Mouse (Mus musculus): ENCODE results near the gene Gm26566. TPM values are rescaled to one million over a fixed set of nuclear protein-coding genes. Genes with fewer than 3 reads are reported as not detected.

Gene Gm26566
- total RNA-seq, 2 experiments from 2014 or later = not detected

Other genes starting within 250 kb of the Gm26566 start
Only the 30 nearest of the 32 such genes appear.
- not detected in 2 replicates for gene Ifna14, start 150.0 kb upstream of the Gm26566 start, total RNA-seq (2015; ENCODE audit: low replicate concordance)
- gene Ifna14, start 150.0 kb upstream of the Gm26566 start, total RNA-seq (2017; ENCODE audit: low replicate concordance) = not detected in 2 replicates
- not detected in 2 replicates for gene Ifna9, start 129.4 kb upstream of the Gm26566 start, total RNA-seq (2015; ENCODE audit: low replicate concordance)
- not detected in 2 replicates for gene Ifna9, start 129.4 kb upstream of the Gm26566 start, total RNA-seq (2017; ENCODE audit: low replicate concordance)
- gene Ifna12, start 118.4 kb upstream of the Gm26566 start, total RNA-seq (2015; ENCODE audit: low replicate concordance) = not detected in 2 replicates
- gene Ifna12, start 118.4 kb upstream of the Gm26566 start, total RNA-seq (2017; ENCODE audit: low replicate concordance) = not detected in 2 replicates
- not detected in 2 replicates for gene C87499, start 87.4 kb upstream of the Gm26566 start, total RNA-seq (2015; ENCODE audit: low replicate concordance)
- gene C87499, start 87.4 kb upstream of the Gm26566 start, total RNA-seq (2017; ENCODE audit: low replicate concordance) = not detected in 2 replicates
- gene Ifna13, start 77.3 kb upstream of the Gm26566 start, total RNA-seq (2015; ENCODE audit: low replicate concordance) = not detected in 2 replicates
- not detected in 2 replicates for gene Ifna13, start 77.3 kb upstream of the Gm26566 start, total RNA-seq (2017; ENCODE audit: low replicate concordance)
- gene Ifna16, start 44.9 kb upstream of the Gm26566 start, total RNA-seq (2015; ENCODE audit: low replicate concordance) = not detected in 2 replicates
- gene Ifna16, start 44.9 kb upstream of the Gm26566 start, total RNA-seq (2017; ENCODE audit: low replicate concordance) = not detected in 2 replicates
- gene Ifna2, start 37.9 kb upstream of the Gm26566 start, total RNA-seq (2015; ENCODE audit: low replicate concordance) = not detected in 2 replicates
- not detected in 2 replicates for gene Ifna2, start 37.9 kb upstream of the Gm26566 start, total RNA-seq (2017; ENCODE audit: low replicate concordance)
- gene Ifnab, start 30.4 kb upstream of the Gm26566 start, total RNA-seq (2015; ENCODE audit: low replicate concordance) = not detected in 2 replicates
- gene Ifnab, start 30.4 kb upstream of the Gm26566 start, total RNA-seq (2017; ENCODE audit: low replicate concordance) = not detected in 2 replicates
- 20.1 and 22.0 TPM in 2 replicates for gene Klhl9, start 660 bp downstream of the Gm26566 start, total RNA-seq (2015; ENCODE audit: low replicate concordance)
- 21.1 and 31.8 TPM in 2 replicates for gene Klhl9, start 660 bp downstream of the Gm26566 start, total RNA-seq (2017; ENCODE audit: low replicate concordance)
- not detected in 2 replicates for gene Gm13271, start 33.1 kb downstream of the Gm26566 start, total RNA-seq (2015; ENCODE audit: low replicate concordance)
- gene Gm13271, start 33.1 kb downstream of the Gm26566 start, total RNA-seq (2017; ENCODE audit: low replicate concordance) = not detected in 2 replicates
- not detected in 2 replicates for gene Gm13283, start 38.3 kb downstream of the Gm26566 start, total RNA-seq (2015; ENCODE audit: low replicate concordance)
- gene Gm13283, start 38.3 kb downstream of the Gm26566 start, total RNA-seq (2017; ENCODE audit: low replicate concordance) = not detected in 2 replicates
- gene Gm13290, start 52.0 kb downstream of the Gm26566 start, total RNA-seq (2015; ENCODE audit: low replicate concordance) = not detected in 2 replicates
- gene Gm13290, start 52.0 kb downstream of the Gm26566 start, total RNA-seq (2017; ENCODE audit: low replicate concordance) = not detected in 2 replicates
- gene Gm13289, start 55.1 kb downstream of the Gm26566 start, total RNA-seq (2015; ENCODE audit: low replicate concordance) = not detected in 2 replicates
- gene Gm13289, start 55.1 kb downstream of the Gm26566 start, total RNA-seq (2017; ENCODE audit: low replicate concordance) = not detected in 2 replicates
- not detected in 2 replicates for gene Gm13272, start 58.0 kb downstream of the Gm26566 start, total RNA-seq (2015; ENCODE audit: low replicate concordance)
- gene Gm13272, start 58.0 kb downstream of the Gm26566 start, total RNA-seq (2017; ENCODE audit: low replicate concordance) = not detected in 2 replicates
- gene Ifnz, start 60.3 kb downstream of the Gm26566 start, total RNA-seq (2015; ENCODE audit: low replicate concordance) = not detected in 2 replicates
- not detected in 2 replicates for gene Ifnz, start 60.3 kb downstream of the Gm26566 start, total RNA-seq (2017; ENCODE audit: low replicate concordance)
- not detected in 2 replicates for gene Gm13276, start 63.9 kb downstream of the Gm26566 start, total RNA-seq (2015; ENCODE audit: low replicate concordance)
- not detected in 2 replicates for gene Gm13276, start 63.9 kb downstream of the Gm26566 start, total RNA-seq (2017; ENCODE audit: low replicate concordance)
- not detected in 2 replicates for gene Gm13277, start 66.8 kb downstream of the Gm26566 start, total RNA-seq (2015; ENCODE audit: low replicate concordance)
- not detected in 2 replicates for gene Gm13277, start 66.8 kb downstream of the Gm26566 start, total RNA-seq (2017; ENCODE audit: low replicate concordance)
- not detected in 2 replicates for gene Gm13278, start 69.7 kb downstream of the Gm26566 start, total RNA-seq (2015; ENCODE audit: low replicate concordance)
- not detected in 2 replicates for gene Gm13278, start 69.7 kb downstream of the Gm26566 start, total RNA-seq (2017; ENCODE audit: low replicate concordance)
- gene Gm13275, start 72.7 kb downstream of the Gm26566 start, total RNA-seq (2015; ENCODE audit: low replicate concordance) = not detected in 2 replicates
- not detected in 2 replicates for gene Gm13275, start 72.7 kb downstream of the Gm26566 start, total RNA-seq (2017; ENCODE audit: low replicate concordance)
- gene Gm13279, start 75.6 kb downstream of the Gm26566 start, total RNA-seq (2015; ENCODE audit: low replicate concordance) = not detected in 2 replicates
- gene Gm13279, start 75.6 kb downstream of the Gm26566 start, total RNA-seq (2017; ENCODE audit: low replicate concordance) = not detected in 2 replicates
- not detected in 2 replicates for gene Gm13285, start 77.9 kb downstream of the Gm26566 start, total RNA-seq (2015; ENCODE audit: low replicate concordance)
- gene Gm13285, start 77.9 kb downstream of the Gm26566 start, total RNA-seq (2017; ENCODE audit: low replicate concordance) = not detected in 2 replicates
- not detected in 2 replicates for gene Gm13287, start 81.4 kb downstream of the Gm26566 start, total RNA-seq (2015; ENCODE audit: low replicate concordance)
- not detected in 2 replicates for gene Gm13287, start 81.4 kb downstream of the Gm26566 start, total RNA-seq (2017; ENCODE audit: low replicate concordance)
- not detected in 2 replicates for gene Gm13288, start 83.7 kb downstream of the Gm26566 start, total RNA-seq (2015; ENCODE audit: low replicate concordance)
- not detected in 2 replicates for gene Gm13288, start 83.7 kb downstream of the Gm26566 start, total RNA-seq (2017; ENCODE audit: low replicate concordance)
- not detected in 2 replicates for gene Ifna7, start 94.4 kb downstream of the Gm26566 start, total RNA-seq (2015; ENCODE audit: low replicate concordance)
- gene Ifna7, start 94.4 kb downstream of the Gm26566 start, total RNA-seq (2017; ENCODE audit: low replicate concordance) = not detected in 2 replicates
- gene Ifna11, start 98.2 kb downstream of the Gm26566 start, total RNA-seq (2015; ENCODE audit: low replicate concordance) = not detected in 2 replicates
- gene Ifna11, start 98.2 kb downstream of the Gm26566 start, total RNA-seq (2017; ENCODE audit: low replicate concordance) = not detected in 2 replicates
- not detected in 2 replicates for gene Ifna6, start 105.6 kb downstream of the Gm26566 start, total RNA-seq (2015; ENCODE audit: low replicate concordance)
- not detected in 2 replicates for gene Ifna6, start 105.6 kb downstream of the Gm26566 start, total RNA-seq (2017; ENCODE audit: low replicate concordance)
- not detected in 2 replicates for gene Ifna5, start 113.7 kb downstream of the Gm26566 start, total RNA-seq (2015; ENCODE audit: low replicate concordance)
- gene Ifna5, start 113.7 kb downstream of the Gm26566 start, total RNA-seq (2017; ENCODE audit: low replicate concordance) = not detected in 2 replicates
- gene Ifna4, start 120.1 kb downstream of the Gm26566 start, total RNA-seq (2015; ENCODE audit: low replicate concordance) = not detected in 2 replicates
- gene Ifna4, start 120.1 kb downstream of the Gm26566 start, total RNA-seq (2017; ENCODE audit: low replicate concordance) = not detected in 2 replicates
- not detected in 2 replicates for gene Ifna1, start 128.3 kb downstream of the Gm26566 start, total RNA-seq (2015; ENCODE audit: low replicate concordance)
- gene Ifna1, start 128.3 kb downstream of the Gm26566 start, total RNA-seq (2017; ENCODE audit: low replicate concordance) = not detected in 2 replicates
- gene Ifne, start 158.4 kb downstream of the Gm26566 start, total RNA-seq (2015; ENCODE audit: low replicate concordance) = not detected in 2 replicates
- gene Ifne, start 158.4 kb downstream of the Gm26566 start, total RNA-seq (2017; ENCODE audit: low replicate concordance) = not detected in 2 replicates